Mouse (Mus musculus): ENCODE measurements around the gene Gm14569. TPM values are rescaled to one million over a fixed set of nuclear protein-coding genes. Genes with fewer than 3 reads are reported as not detected.

Gm14569 gene
- polyA plus RNA-seq (2012; fragmentation: generic; extraction: Trizol), result under 0.01 TPM
- long read RNA-seq, experiment 1, result 0 reads
- long read RNA-seq, experiment 2, result 0 reads

GRCm38 (mm10) chrX:36491730-36492129, at the start of gene Gm14569:
Gene Gm14569, minus strand, starts transcription at chrX:36491830.
- TF ChIP-seq CEBPB (IDR thresholded peaks at IDR 0.05; ENCODE audit: low read depth) (no peak), MYOD1 (IDR thresholded peaks at IDR 0.05; ENCODE audit: control insufficient read depth, insufficient read length, low read depth) (no peak), CTCF (IDR thresholded peaks at IDR 0.05; ENCODE audit: control insufficient read depth, insufficient read depth, insufficient read length) (no peak), USF1 (IDR thresholded peaks at IDR 0.05; ENCODE audit: low read depth) (no peak)
- Histone ChIP-seq H3K4me3 (ENCODE audit: insufficient read depth, poor library complexity, severe bottlenecking) (no peak within 1 kb of the TSS), H3K36me3 (ENCODE audit: control insufficient read depth, insufficient read depth) (no peaks in the 10 kb centered on the region), H3K79me2 (ENCODE audit: control insufficient read depth, insufficient read depth) (no peaks in the 10 kb centered on the region), H3K27me3 (ENCODE audit: control insufficient read depth, insufficient read depth, insufficient read length) (no peaks in the 10 kb centered on the region), H3K79me3 (ENCODE audit: low read depth) (no peaks in the 10 kb centered on the region), H3ac (ENCODE audit: control insufficient read depth, insufficient read length, low read depth) (no peak within 1 kb of the TSS)

- TF ChIP-seq MYOG (IDR thresholded peaks at IDR 0.05; ENCODE audit: control insufficient read depth, extremely low read depth, insufficient read length) (no peak), MAX (IDR thresholded peaks at IDR 0.05) (no peak), MYOD1 (IDR thresholded peaks at IDR 0.05; ENCODE audit: control insufficient read depth, insufficient read length, low read depth) (no peak), CEBPB (IDR thresholded peaks at IDR 0.05; ENCODE audit: low read depth) (no peak), USF1 (IDR thresholded peaks at IDR 0.05; ENCODE audit: low read depth) (no peak)
- Histone ChIP-seq H3K36me3 (ENCODE audit: control insufficient read depth, insufficient read depth) (no peaks in the 10 kb centered on the region), H3K79me3 (ENCODE audit: low read depth) (no peaks in the 10 kb centered on the region), H3K79me2 (ENCODE audit: control insufficient read depth, insufficient read depth) (no peaks in the 10 kb centered on the region), H3ac (ENCODE audit: control insufficient read depth, insufficient read length, low read depth) (no peak overlapping the region), H3K27me3 (ENCODE audit: control insufficient read depth, insufficient read depth, insufficient read length) (no peaks in the 10 kb centered on the region), H3K4me3 (ENCODE audit: insufficient read depth, poor library complexity, severe bottlenecking) (no peak overlapping the region)
Measured at GRCm38 (mm10) chrX:36534514-36534913, 42.9 kb upstream of the Gm14569 start.

DNA sequence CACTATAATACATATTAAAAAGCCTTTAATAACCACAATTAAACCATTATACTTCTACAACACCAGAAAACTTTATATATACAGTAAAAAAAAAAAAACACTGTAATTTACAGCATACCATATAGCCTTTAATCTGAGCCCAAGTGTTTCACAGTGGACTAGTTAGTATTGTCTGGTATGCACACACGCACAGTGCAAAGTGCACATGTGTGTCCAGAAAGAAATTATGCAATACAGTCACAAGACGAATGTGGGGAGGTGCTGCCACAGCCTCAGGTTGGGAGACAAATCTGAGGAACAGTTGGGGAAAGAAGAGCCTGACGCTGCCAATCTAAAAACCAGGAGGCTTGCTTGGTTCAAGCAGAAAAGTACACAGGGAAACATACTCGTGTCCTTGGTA, 42.1 kb upstream of the Gm14569 start:
- Histone ChIP-seq H3K79me2 (ENCODE audit: control insufficient read depth, insufficient read depth) (no peaks in the 10 kb centered on the region), H3K79me3 (ENCODE audit: low read depth) (no peaks in the 10 kb centered on the region), H3K27me3 (ENCODE audit: control insufficient read depth, insufficient read depth, insufficient read length) (no peaks in the 10 kb centered on the region), H3ac (ENCODE audit: control insufficient read depth, insufficient read length, low read depth) (no peak overlapping the region), H3K4me3 (ENCODE audit: insufficient read depth, poor library complexity, severe bottlenecking) (no peak overlapping the region), H3K36me3 (ENCODE audit: control insufficient read depth, insufficient read depth) (no peaks in the 10 kb centered on the region)
- TF ChIP-seq CTCF (IDR thresholded peaks at IDR 0.05; ENCODE audit: control insufficient read depth, insufficient read depth, insufficient read length) (no peak), FOSL1 (IDR thresholded peaks at IDR 0.05; ENCODE audit: insufficient read depth, low read length, poor library complexity, severe bottlenecking) (no peak), MAX (IDR thresholded peaks at IDR 0.05) (no peak), MYOD1 (IDR thresholded peaks at IDR 0.05; ENCODE audit: control insufficient read depth, insufficient read length, low read depth) (no peak), USF1 (IDR thresholded peaks at IDR 0.05; ENCODE audit: low read depth) (no peak), MYOG (IDR thresholded peaks at IDR 0.05; ENCODE audit: control insufficient read depth, extremely low read depth, insufficient read length) (no peak), CEBPB (IDR thresholded peaks at IDR 0.05; ENCODE audit: low read depth) (no peak)

- Histone ChIP-seq H3K27me3 (ENCODE audit: control insufficient read depth, insufficient read depth, insufficient read length) (no peaks in the 10 kb centered on the region), H3K4me3 (ENCODE audit: insufficient read depth, poor library complexity, severe bottlenecking) (no peak overlapping the region), H3K79me3 (ENCODE audit: low read depth) (no peaks in the 10 kb centered on the region), H3K36me3 (ENCODE audit: control insufficient read depth, insufficient read depth) (no peaks in the 10 kb centered on the region), H3K79me2 (ENCODE audit: control insufficient read depth, insufficient read depth) (no peaks in the 10 kb centered on the region), H3ac (ENCODE audit: control insufficient read depth, insufficient read length, low read depth) (no peak overlapping the region)
- TF ChIP-seq MAX (IDR thresholded peaks at IDR 0.05) (no peak), FOSL1 (IDR thresholded peaks at IDR 0.05; ENCODE audit: insufficient read depth, low read length, poor library complexity, severe bottlenecking) (no peak), MYOD1 (IDR thresholded peaks at IDR 0.05; ENCODE audit: control insufficient read depth, insufficient read length, low read depth) (no peak), MYOG (IDR thresholded peaks at IDR 0.05; ENCODE audit: control insufficient read depth, extremely low read depth, insufficient read length) (no peak), CEBPB (IDR thresholded peaks at IDR 0.05; ENCODE audit: low read depth) (no peak), CTCF (IDR thresholded peaks at IDR 0.05; ENCODE audit: control insufficient read depth, insufficient read depth, insufficient read length) (no peak), USF1 (IDR thresholded peaks at IDR 0.05; ENCODE audit: low read depth) (no peak)
Measured at GRCm38 (mm10) chrX:36530251-36530650, 38.6 kb upstream of the Gm14569 start.

DNA sequence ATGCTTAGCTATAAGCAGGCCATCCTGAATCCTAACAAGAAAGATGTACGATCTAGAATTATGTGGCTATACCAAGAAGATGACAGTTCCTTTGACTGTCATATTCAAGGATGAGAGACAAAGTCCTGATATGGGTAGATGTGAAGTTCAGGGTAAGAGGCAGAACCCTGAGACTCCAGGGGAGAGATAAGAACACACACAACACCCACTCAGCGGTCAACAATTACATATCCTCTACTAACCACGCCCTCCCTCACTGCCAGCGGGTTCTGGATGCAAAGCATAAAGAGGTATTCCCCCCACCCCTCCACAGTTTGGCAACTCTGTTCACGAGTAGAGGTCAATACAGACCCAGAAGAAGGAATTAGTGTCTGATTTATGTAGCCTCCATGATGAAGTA, 32.1 kb upstream of the Gm14569 start:
- Histone ChIP-seq H3K4me3 (ENCODE audit: insufficient read depth, poor library complexity, severe bottlenecking) (no peak overlapping the region), H3K79me2 (ENCODE audit: control insufficient read depth, insufficient read depth) (no peaks in the 10 kb centered on the region), H3ac (ENCODE audit: control insufficient read depth, insufficient read length, low read depth) (no peak overlapping the region), H3K36me3 (ENCODE audit: control insufficient read depth, insufficient read depth) (no peaks in the 10 kb centered on the region), H3K79me3 (ENCODE audit: low read depth) (no peaks in the 10 kb centered on the region), H3K27me3 (ENCODE audit: control insufficient read depth, insufficient read depth, insufficient read length) (no peaks in the 10 kb centered on the region)
- TF ChIP-seq CTCF (IDR thresholded peaks at IDR 0.05; ENCODE audit: control insufficient read depth, insufficient read depth, insufficient read length), result no peak
- no peak for TF ChIP-seq CEBPB (IDR thresholded peaks at IDR 0.05; ENCODE audit: low read depth)
- no peak for TF ChIP-seq USF1 (IDR thresholded peaks at IDR 0.05; ENCODE audit: low read depth)
- no peak for TF ChIP-seq MYOG (IDR thresholded peaks at IDR 0.05; ENCODE audit: control insufficient read depth, extremely low read depth, insufficient read length)
- TF ChIP-seq MAX (IDR thresholded peaks at IDR 0.05), result no peak
- no peak for TF ChIP-seq FOSL1 (IDR thresholded peaks at IDR 0.05; ENCODE audit: insufficient read depth, low read length, poor library complexity, severe bottlenecking)
- TF ChIP-seq MYOD1 (IDR thresholded peaks at IDR 0.05; ENCODE audit: control insufficient read depth, insufficient read length, low read depth), result no peak

DNA sequence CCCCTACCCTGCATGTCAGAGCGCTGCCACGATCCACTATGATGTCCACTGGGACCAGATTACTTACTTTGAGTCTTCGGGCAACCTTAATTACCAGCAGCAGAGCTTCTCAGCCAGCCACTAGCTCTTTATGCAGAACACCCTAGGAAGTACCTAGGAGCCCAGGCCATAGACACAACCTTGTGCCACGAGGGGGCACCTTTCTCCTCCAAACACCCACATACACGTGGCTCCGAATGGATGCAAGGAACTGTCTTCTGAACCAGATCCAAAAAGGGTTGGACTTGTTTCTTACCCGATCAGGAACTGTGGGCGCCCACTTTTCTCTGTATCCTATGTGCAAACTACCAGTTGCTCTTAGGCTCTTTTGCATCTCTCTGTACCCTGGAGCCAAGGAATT, 22.1 kb upstream of the Gm14569 start:
- no peak overlapping the region for H3ac ChIP-seq (ENCODE audit: control insufficient read depth, insufficient read length, low read depth)
- no peak for TF ChIP-seq MYOG (IDR thresholded peaks at IDR 0.05; ENCODE audit: control insufficient read depth, extremely low read depth, insufficient read length)
- TF ChIP-seq CTCF (IDR thresholded peaks at IDR 0.05; ENCODE audit: control insufficient read depth, insufficient read depth, insufficient read length), result no peak
- no peak for TF ChIP-seq CEBPB (IDR thresholded peaks at IDR 0.05; ENCODE audit: low read depth)
- TF ChIP-seq FOSL1 (IDR thresholded peaks at IDR 0.05; ENCODE audit: insufficient read depth, low read length, poor library complexity, severe bottlenecking), result no peak
- no peak for TF ChIP-seq MAX (IDR thresholded peaks at IDR 0.05)
- TF ChIP-seq MYOD1 (IDR thresholded peaks at IDR 0.05; ENCODE audit: control insufficient read depth, insufficient read length, low read depth), result no peak
- H3K27me3 ChIP-seq (ENCODE audit: control insufficient read depth, insufficient read depth, insufficient read length), result no peaks in the 10 kb centered on the region
- H3K79me2 ChIP-seq (ENCODE audit: control insufficient read depth, insufficient read depth), result no peaks in the 10 kb centered on the region
- H3K4me3 ChIP-seq (ENCODE audit: insufficient read depth, poor library complexity, severe bottlenecking), result no peak overlapping the region
- H3K36me3 ChIP-seq (ENCODE audit: control insufficient read depth, insufficient read depth), result no peaks in the 10 kb centered on the region
- no peaks in the 10 kb centered on the region for H3K79me3 ChIP-seq (ENCODE audit: low read depth)

Data from C2C12 (cell line).